Mouse (Mus musculus) hematopoietic stem cell, adult 5-6 weeks (primary cell): Measurements from ENCODE around the gene Trim45. TPM values are rescaled to one million over a fixed set of nuclear protein-coding genes. Genes with fewer than 3 reads are reported as not detected.

Experiments
- ATAC-seq, 2 experiments: fragments of 125-278 bp in 1 of 2; replicated peaks in 1 of 2; 2 replicates each; pipeline ENCODE4 v1.8.0; 2016 to 2017; ENCODE audit warnings: inconsistent platforms in 2 of 2, mild to moderate bottlenecking in 2 of 2, moderate number of reproducible peaks in 2 of 2, low read depth in 1 of 2, moderate TSS enrichment in 1 of 2; ENCODE audit not compliant: low FRiP score in 2 of 2, poor library complexity in 2 of 2, severe bottlenecking in 2 of 2, insufficient read depth in 1 of 2, low TSS enrichment in 1 of 2
- total RNA-seq: library from RNA; stranded (forward); fragments of 172-1452, 232-1000 nt; gene quantifications from 2 replicates; pipeline ENCODE4 v1.2.3, GENCODE M21; 2017

Trim45 gene
- total RNA-seq, 1 experiment from 2014 or later = 7.8 TPM

- ATAC-seq = no peak
Observed at GRCm38 (mm10) chr3:100973906-100974305, 51.9 kb downstream of the Trim45 start.

DNA sequence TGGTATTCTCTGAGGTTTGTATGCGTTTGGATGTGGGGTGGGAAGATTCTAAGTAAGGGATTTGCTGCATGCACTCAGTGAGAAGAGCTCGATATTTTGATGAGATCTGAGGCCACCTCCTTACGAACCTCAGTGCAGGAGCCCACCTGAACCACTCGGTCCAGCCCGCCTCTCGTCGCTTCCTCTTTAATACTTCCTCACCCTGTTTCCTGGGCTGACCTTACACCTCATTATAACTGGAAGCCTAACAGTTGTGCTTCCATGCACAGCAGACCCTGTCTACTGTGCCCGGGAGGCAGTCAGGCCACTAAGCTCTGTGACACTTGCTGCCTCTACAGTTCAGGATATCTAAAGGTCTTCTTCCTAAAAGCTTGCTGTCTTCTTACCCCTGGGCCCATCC, 57.3 kb downstream of the Trim45 start:
- ATAC-seq = peak in 1 of 2 experiments; percentile 63; a peak in 2 of 4 replicates

Other genes with a start within 250 kb of the Trim45 start
- gene Man1a2, start 236.7 kb upstream of the Trim45 start, total RNA-seq = 63.7 and 71.4 TPM in 2 replicates
- gene Vtcn1, start 96.7 kb upstream of the Trim45 start, total RNA-seq = not detected in 2 replicates
- gene Ttf2, start 47.5 kb downstream of the Trim45 start, total RNA-seq = 24.2 and 24.5 TPM in 2 replicates
- 0.79 and 2.4 TPM in 2 replicates for gene Cd101, start 107.4 kb downstream of the Trim45 start, total RNA-seq
- gene Ptgfrn, start 188.1 kb downstream of the Trim45 start, total RNA-seq = 0.10 and 0.25 TPM in 2 replicates